Mouse (Mus musculus): ENCODE measurements around the gene Enc1. TPM values are rescaled to one million over a fixed set of nuclear protein-coding genes. Genes with fewer than 3 reads are reported as not detected.

The Enc1 gene
- total and polyA plus RNA-seq, 3 experiments = 3.7 to 7.0 (median 6.4) TPM

DNA sequence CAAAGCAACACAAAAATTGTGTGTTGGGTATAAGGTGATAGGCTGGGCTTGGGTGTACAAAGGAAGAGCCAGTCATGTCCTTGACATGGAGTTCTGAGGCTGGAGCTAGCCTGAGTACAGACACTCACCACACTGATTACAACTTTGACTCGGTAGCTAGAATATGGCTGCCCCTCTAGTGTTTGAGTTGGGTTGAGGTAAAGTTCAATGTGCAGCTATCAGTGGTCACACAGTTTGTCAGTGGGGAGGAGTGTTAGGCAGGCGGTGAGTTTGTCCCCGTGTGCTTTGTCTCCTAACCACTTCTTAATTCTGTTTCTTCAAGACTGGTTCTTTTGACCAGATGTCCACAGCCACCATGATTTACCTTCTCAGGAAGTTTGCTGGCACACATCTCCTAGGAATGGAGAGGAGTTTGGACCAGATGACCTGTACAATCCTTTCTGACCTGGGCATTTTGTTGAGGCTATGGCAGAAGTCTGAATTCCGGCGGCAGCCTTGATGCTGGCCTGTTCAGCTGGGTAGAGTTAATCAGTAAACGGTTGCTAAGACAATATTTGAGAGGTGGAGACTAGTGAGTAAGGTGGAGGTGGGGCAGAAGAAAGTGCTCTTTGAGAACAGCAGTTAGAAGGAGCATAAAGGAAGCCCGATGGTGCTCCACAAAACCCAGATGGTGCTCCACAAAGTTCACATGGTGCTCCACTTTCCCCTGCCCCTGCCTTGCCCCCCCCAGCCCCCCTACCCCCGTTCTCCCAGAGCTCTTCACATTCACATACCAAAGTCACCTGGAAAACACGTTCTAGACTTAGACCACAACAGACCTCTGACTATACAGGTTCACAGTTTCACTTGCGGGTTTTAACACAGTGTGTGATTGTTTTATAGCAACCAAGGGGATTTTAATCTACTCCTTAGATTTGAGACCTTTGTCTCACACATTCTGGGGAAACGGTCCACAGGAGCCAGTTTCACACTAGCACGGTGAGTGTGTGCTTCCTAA is 59.3 kb downstream of the Enc1 start:
- DNase-seq (ENCODE audit: extremely low read depth) = no peak
- H3K4me3 ChIP-seq (replicated peaks in 1 of 3; ENCODE audit: low read depth in 2 of 3, low read length in 2 of 3, poor library complexity in 1 of 3) = no peak overlapping the region
- no peak overlapping the region for H3K9ac ChIP-seq (ENCODE audit: insufficient read depth, low read depth)
- H3K27ac ChIP-seq (ENCODE audit: insufficient read depth, low read depth) = no peak overlapping the region
- TF ChIP-seq ZC3H11A (IDR thresholded peaks at IDR 0.05; ENCODE audit: low read depth, low read length) (no peak), POLR2A (IDR thresholded peaks at IDR 0.05; ENCODE audit: low read depth, low read length) (no peak)
- peaks cover 0 to 5% of the 10 kb centered on the region in 2 experiments; a peak in 2 of 4 replicates for H3K4me1 ChIP-seq (ENCODE audit: control insufficient read depth in 1 of 2, insufficient read depth in 2 of 2)
- H3K4me2 ChIP-seq (ENCODE audit: insufficient read depth, low read depth, poor library complexity, severe bottlenecking) = no peak overlapping the region
- in situ Hi-C loops (cut with MboI; ENCODE audit: low pct_ligation_motif_present, low pct_unique_long_range_greater_than_20kb, low sequenced_read_pairs) (no loop called here), dilution Hi-C loops (cut with MboI; ENCODE audit: extremely low pct_ligation_motif_present, extremely low pct_unique_long_range_greater_than_20kb, low sequenced_read_pairs) (no loop called here)
- no peaks in the 10 kb centered on the region for H3K79me2 ChIP-seq (replicated peaks; ENCODE audit: control insufficient read depth, extremely low read depth, insufficient read depth, poor library complexity, severe bottlenecking)
- H3K27me3 ChIP-seq (replicated peaks) = no peaks in the 10 kb centered on the region
- H3K36me3 ChIP-seq (replicated peaks in 1 of 2; ENCODE audit: control insufficient read depth in 1 of 2, insufficient read depth in 1 of 2, low read length in 1 of 2) = no peaks in the 10 kb centered on the region
- H3K9me3 ChIP-seq (replicated peaks; ENCODE audit: low read length) = peaks cover 8% of the 10 kb centered on the region

Other genes with a start within 250 kb of the Enc1 start
- gene 1700029F12Rik, start 206.7 kb upstream of the Enc1 start, total RNA-seq (2012; rRNA removed) = not detected in 2 replicates
- gene 1700029F12Rik, start 206.7 kb upstream of the Enc1 start, total RNA-seq (2014; rRNA removed) = not detected in 2 replicates
- gene 1700029F12Rik, start 206.7 kb upstream of the Enc1 start, polyA plus RNA-seq (2012; ENCODE audit: insufficient read length, low read depth) = not detected in 2 replicates
- 0.42 and 0.55 TPM in 2 replicates for gene Fam169a, start 173.8 kb upstream of the Enc1 start, total RNA-seq (2012; rRNA removed)
- gene Fam169a, start 173.8 kb upstream of the Enc1 start, total RNA-seq (2014; rRNA removed) = not detected in 2 replicates
- 0.64 and 0.79 TPM in 2 replicates for gene Fam169a, start 173.8 kb upstream of the Enc1 start, polyA plus RNA-seq (2012; ENCODE audit: insufficient read length, low read depth)
- 3.7 and 3.9 TPM in 2 replicates for gene Gm6169, start 141.9 kb upstream of the Enc1 start, total RNA-seq (2012; rRNA removed)
- gene Gm6169, start 141.9 kb upstream of the Enc1 start, total RNA-seq (2014; rRNA removed) = 12.8 and 17.6 TPM in 2 replicates
- gene Gm6169, start 141.9 kb upstream of the Enc1 start, polyA plus RNA-seq (2012; ENCODE audit: insufficient read length, low read depth) = 3.8 and 4.4 TPM in 2 replicates
- gene Gfm2, start 103.2 kb upstream of the Enc1 start, total RNA-seq (2012; rRNA removed) = 34.8 and 38.0 TPM in 2 replicates
- 35.5 and 40.3 TPM in 2 replicates for gene Gfm2, start 103.2 kb upstream of the Enc1 start, total RNA-seq (2014; rRNA removed)
- gene Gfm2, start 103.2 kb upstream of the Enc1 start, polyA plus RNA-seq (2012; ENCODE audit: insufficient read length, low read depth) = 37.4 and 42.1 TPM in 2 replicates
- gene Nsa2, start 103.2 kb upstream of the Enc1 start, total RNA-seq (2012; rRNA removed) = 152 and 159 TPM in 2 replicates
- gene Nsa2, start 103.2 kb upstream of the Enc1 start, total RNA-seq (2014; rRNA removed) = 126 and 138 TPM in 2 replicates
- 305 and 312 TPM in 2 replicates for gene Nsa2, start 103.2 kb upstream of the Enc1 start, polyA plus RNA-seq (2012; ENCODE audit: insufficient read length, low read depth)
- gene Hexb, start 42.7 kb upstream of the Enc1 start, total RNA-seq (2012; rRNA removed) = 26.2 and 31.0 TPM in 2 replicates
- 75.7 and 80.9 TPM in 2 replicates for gene Hexb, start 42.7 kb upstream of the Enc1 start, total RNA-seq (2014; rRNA removed)
- gene Hexb, start 42.7 kb upstream of the Enc1 start, polyA plus RNA-seq (2012; ENCODE audit: insufficient read length, low read depth) = 36.8 and 37.9 TPM in 2 replicates

Data from CH12.LX (cell line).